Mouse (Mus musculus) heart, embryonic 15.5 days (tissue): ENCODE data around the gene Defa31. TPM values are rescaled to one million over a fixed set of nuclear protein-coding genes. Genes with fewer than 3 reads are reported as not detected.
"Not testable (repeated sequence)": the region's sequence is repeated elsewhere in the genome, so short reads cannot be mapped to it uniquely, and the experiment has no call there.

ENCODE experiments used
- ATAC-seq: fragments of 200-750 bp; cut with Nextera tagmentation; replicated peaks from 2 replicates; pipeline ENCODE4 v1.8.0; 2017; ENCODE audit warnings: low read depth, moderate TSS enrichment; ENCODE audit not compliant: insufficient number of reproducible peaks, insufficient read depth, low FRiP score
- H3K27ac ChIP-seq: fragments of 300-500 bp; sonication (generic); 2 replicates; pipeline ENCODE4 v1.5.1; 2015; ENCODE audit warnings: mild to moderate bottlenecking, inconsistent platforms
- H3K27me3 ChIP-seq: fragments of 300-500 bp; sonication (generic); 2 replicates; pipeline ENCODE4 v1.6.1; 2015; ENCODE audit warnings: inconsistent platforms
- H3K36me3 ChIP-seq: fragments of 300-500 bp; sonication (generic); 2 replicates; pipeline ENCODE4 v1.6.1; 2015; ENCODE audit warnings: mild to moderate bottlenecking, inconsistent platforms
- H3K4me1 ChIP-seq: fragments of 300-500 bp; sonication (generic); replicated peaks from 2 replicates; pipeline ENCODE4 v1.6.1; 2015; ENCODE audit warnings: inconsistent platforms
- H3K4me2 ChIP-seq: fragments of 300-500 bp; sonication (generic); 2 replicates; pipeline ENCODE4 v1.6.1; 2015; ENCODE audit warnings: inconsistent platforms, mild to moderate bottlenecking, moderate library complexity
- H3K4me3 ChIP-seq: fragments of 300-500 bp; sonication (generic); 2 replicates; pipeline ENCODE4 v1.5.1; 2015; ENCODE audit warnings: mild to moderate bottlenecking, inconsistent platforms
- H3K9ac ChIP-seq: fragments of 300-500 bp; sonication (generic); 2 replicates; pipeline ENCODE4 v1.6.1; 2015; ENCODE audit warnings: mild to moderate bottlenecking, inconsistent platforms
- H3K9me3 ChIP-seq: fragments of 300-500 bp; sonication (generic); replicated peaks from 2 replicates; pipeline ENCODE4 v1.6.1; 2016; ENCODE audit warnings: inconsistent platforms
- WGBS: fragments of 180-500 bp; shearing (Covaris S2); methylation state at CpG from one replicate; pipeline ENCODE4 v1.1.7; 2015; ENCODE audit warnings: mixed read lengths; 5-methylcytosine and 5-hydroxymethylcytosine counted together
- polyA plus RNA-seq: library from polyadenylated mRNA; unstranded; fragments of >200 nt; fragmentation: Nextera tagmentation; extraction: Ambion mirVana; gene quantifications from 2 replicates; pipeline ENCODE4 v1.2.1, GENCODE M21; 2015

The Defa31 gene
- polyA plus RNA-seq: not detected in 2 replicates

DNA sequence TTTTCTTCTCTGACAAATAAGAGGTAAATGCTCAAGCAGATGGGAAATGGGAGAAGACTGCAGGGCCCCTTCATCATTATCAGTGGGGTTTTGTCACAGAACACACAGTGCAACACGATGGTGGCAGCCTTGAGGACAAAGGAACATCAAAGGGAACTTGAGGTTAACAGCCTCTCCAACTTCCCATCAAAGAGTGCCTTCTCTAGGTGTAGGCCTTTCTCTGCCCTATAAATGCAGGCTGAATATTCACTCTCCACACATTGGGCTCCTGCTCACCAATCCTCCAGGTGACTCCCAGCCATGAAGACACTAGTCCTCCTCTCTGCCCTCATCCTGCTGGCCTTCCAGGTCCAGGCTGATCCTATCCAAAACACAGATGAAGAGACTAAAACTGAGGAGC is at the start of gene Defa31:
Gene Defa31, plus strand, starts transcription at position 301 of the 400 bp plus-strand sequence.
- H3K4me3 ChIP-seq, H3K4me1 ChIP-seq, H3K9me3 ChIP-seq, H3K27ac ChIP-seq, H3K27me3 ChIP-seq, H3K36me3 ChIP-seq, ATAC-seq, H3K4me2 ChIP-seq, H3K9ac ChIP-seq: not testable (repeated sequence)
- no CpG with 5 or more reads among the region's 1 CpGs for WGBS

DNA sequence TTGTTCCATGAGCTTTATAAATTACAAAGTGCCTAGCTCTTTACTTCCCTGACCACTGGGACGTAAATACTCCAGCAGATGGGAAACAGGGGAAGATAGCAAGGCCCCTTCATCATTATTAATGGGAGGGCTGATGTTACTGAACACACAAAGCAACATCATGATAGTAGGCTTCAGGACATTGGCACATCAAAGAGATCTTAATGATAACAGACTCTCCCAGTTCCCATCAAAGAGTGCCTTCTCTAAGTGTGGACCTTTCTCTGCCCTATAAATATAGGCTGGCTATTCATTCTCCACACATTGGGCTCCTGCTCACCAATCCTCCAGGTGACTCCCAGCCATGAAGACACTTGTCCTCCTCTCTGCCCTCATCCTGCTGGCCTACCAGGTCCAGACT is 29.4 kb upstream of the Defa31 start, which contains the start of gene Defa22:
Gene Defa22, plus strand, starts transcription at position 301 of the 400 bp plus-strand sequence.
- H3K4me3 ChIP-seq, H3K4me1 ChIP-seq, H3K9ac ChIP-seq, H3K9me3 ChIP-seq, H3K36me3 ChIP-seq, H3K27me3 ChIP-seq, H3K27ac ChIP-seq, H3K4me2 ChIP-seq, ATAC-seq: not testable (repeated sequence)
- WGBS: no CpG with 5 or more reads among the region's 1 CpGs

DNA sequence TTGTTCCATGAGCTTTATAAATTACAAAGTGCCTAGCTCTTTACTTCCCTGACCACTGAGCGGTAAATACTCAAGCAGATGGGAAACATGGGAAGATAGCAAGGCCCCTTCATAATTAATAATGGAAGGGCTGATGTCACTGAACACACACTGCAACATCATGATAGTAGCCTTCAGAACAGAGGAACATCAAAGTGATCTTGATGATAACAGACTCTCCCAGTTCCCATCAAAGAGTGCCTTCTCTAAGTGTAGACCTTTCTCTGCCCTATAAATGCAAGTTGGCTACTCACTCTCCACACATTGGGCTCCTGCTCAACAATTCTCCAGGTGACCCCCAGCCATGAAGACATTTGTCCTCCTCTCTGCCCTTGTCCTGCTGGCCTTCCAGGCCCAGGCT is 9.8 kb downstream of the Defa31 start, which contains the start of gene Gm15293:
Gene Gm15293, plus strand, starts transcription at position 301 of the 400 bp plus-strand sequence.
- WGBS: no CpG with 5 or more reads among the region's 1 CpGs
- H3K9me3 ChIP-seq, H3K9ac ChIP-seq, H3K4me3 ChIP-seq, H3K36me3 ChIP-seq, H3K4me2 ChIP-seq, H3K27me3 ChIP-seq, H3K27ac ChIP-seq, ATAC-seq, H3K4me1 ChIP-seq: not testable (repeated sequence)

Other genes starting within 250 kb of the Defa31 start
- gene AY761185, start 246.9 kb upstream of the Defa31 start, polyA plus RNA-seq: not detected in 2 replicates
- gene Defa21, start 166.1 kb upstream of the Defa31 start, polyA plus RNA-seq: not detected in 2 replicates
- gene Defa23, start 136.6 kb upstream of the Defa31 start, polyA plus RNA-seq: not detected in 2 replicates
- gene Defa35, start 126.6 kb upstream of the Defa31 start, polyA plus RNA-seq: not detected in 2 replicates
- not detected in 2 replicates for gene Defa25, start 107.2 kb upstream of the Defa31 start, polyA plus RNA-seq
- gene Gm14851, start 95.6 kb upstream of the Defa31 start, polyA plus RNA-seq: not detected in 2 replicates
- gene Defa30, start 57.0 kb upstream of the Defa31 start, polyA plus RNA-seq: not detected in 2 replicates
- not detected in 2 replicates for gene Defa22, start 29.3 kb upstream of the Defa31 start, polyA plus RNA-seq
- gene Gm15293, start 9.9 kb downstream of the Defa31 start, polyA plus RNA-seq: not detected in 2 replicates
- not detected in 2 replicates for gene Gm15292, start 58.1 kb downstream of the Defa31 start, polyA plus RNA-seq
- not detected in 2 replicates for gene Defa27, start 123.9 kb downstream of the Defa31 start, polyA plus RNA-seq
- not detected in 2 replicates for gene Defa29, start 135.4 kb downstream of the Defa31 start, polyA plus RNA-seq
- gene Defa2, start 186.9 kb downstream of the Defa31 start, polyA plus RNA-seq: not detected in 2 replicates
- gene Defa33, start 200.2 kb downstream of the Defa31 start, polyA plus RNA-seq: not detected in 2 replicates
- gene Defa36, start 235.8 kb downstream of the Defa31 start, polyA plus RNA-seq: not detected in 2 replicates